8 mouse cellular contexts compared by ENCODE assay signal in genomic region chr7:142284023-142284591, GRCm38 (mm10). TPM values are rescaled to one million over a fixed set of nuclear protein-coding genes. Genes with fewer than 3 reads are reported as not detected.
DNase-seq lines count a peak whose midpoint lies in the region; ATAC-seq and TF ChIP-seq lines count a peak whose summit lies in the region.

No protein-coding gene starts in this region.

- peak; percentile 36; the same call in 1 of the 2 replicates for TF ChIP-seq CTCF in hindbrain, postnatal 0 days (IDR thresholded peaks at IDR 0.05; ENCODE audit: low read depth)

- H3K9ac ChIP-seq in hindbrain, postnatal 0 days (replicated peaks; ENCODE audit: low read length) = peak overlapping the region; percentile 22

- peak overlapping the region; percentile 78 for H3K4me2 ChIP-seq in hindbrain, postnatal 0 days (ENCODE audit: low read depth, low read length)

- peak; percentile 77 for ATAC-seq in hindbrain, postnatal 0 days
- peak; percentile 82 for ATAC-seq in megakaryocyte progenitor cell, adult 5-6 weeks (replicated peaks; ENCODE audit: poor library complexity)

- whole genome bisulfite sequencing in hindbrain, postnatal 0 days = under 1% methylated on average over 38 of the region's 38 CpGs

- no peaks in the 10 kb centered on the region for H3K9me3 ChIP-seq in hindbrain, postnatal 0 days (ENCODE audit: low read length)

- H3K4me3 ChIP-seq in hindbrain, postnatal 0 days (ENCODE audit: low read length) = peak overlapping the region; percentile 52

- H3K27ac ChIP-seq in hindbrain, postnatal 0 days = peak overlapping the region; percentile 62

- intact Hi-C loops in left cerebral cortex, postnatal 14 days (cut with DNase I) = loop anchor here (10.0 kb wide), 1 partner anchor 219 kb away; the partner anchor contains the start of gene Mob2

- no peaks in the 10 kb centered on the region for H3K4me1 ChIP-seq in hindbrain, postnatal 0 days (ENCODE audit: insufficient read depth, low read length)

- H3K27me3 ChIP-seq in hindbrain, postnatal 0 days (ENCODE audit: insufficient read depth, low read length) = no peaks in the 10 kb centered on the region

- peak; percentile 3 for DNase-seq in adipocyte (ENCODE audit: low spot score)
- DNase-seq in cerebellum, postnatal 36 days = peak; percentile 56 to 57
- peak; percentile 23 to 33 for DNase-seq in gastrocnemius, adult 8-10 months (ENCODE audit: low spot score in 2 of 2)
- peak; percentile 63 for DNase-seq in hindbrain, postnatal 0 days (ENCODE audit: low spot score)
- DNase-seq in left cerebral cortex, postnatal 14 days (ENCODE audit: low spot score in 2 of 2) = peak; percentile 15 to 44
- peak; percentile 56 to 58 for DNase-seq in right cerebral cortex, postnatal 10 days (ENCODE audit: low spot score in 2 of 2)
- DNase-seq in urinary bladder, postnatal 4 days (ENCODE audit: low spot score in 2 of 2) = peak; percentile 57 to 73

- H3K36me3 ChIP-seq in hindbrain, postnatal 0 days (ENCODE audit: insufficient read depth, low read length) = no peaks in the 10 kb centered on the region

RNA-seq across cellular contexts. Expression of gene Gm4559, which starts 9.9 kb away (rescaled TPM):
- not detected for total RNA-seq in gastrocnemius, adult 8-10 months (2022)
- total RNA-seq in hindbrain, postnatal 0 days (2014; rRNA removed) = not detected in 2 replicates
- polyA plus RNA-seq in hindbrain, postnatal 0 days (2015; fragmentation: Nextera tagmentation; extraction: Ambion mirVana) = not detected in 2 replicates
- total RNA-seq in left cerebral cortex, postnatal 14 days (2021) = not detected
- not detected in 2 replicates for total RNA-seq in megakaryocyte progenitor cell, adult 5-6 weeks (2015)
- total RNA-seq in megakaryocyte progenitor cell, adult 5-6 weeks (2017) = not detected in 2 replicates

RNA-seq across cellular contexts. Expression of gene Krtap5-1, which starts 12.8 kb away (rescaled TPM):
- total RNA-seq in gastrocnemius, adult 8-10 months (2022) = not detected
- total RNA-seq in hindbrain, postnatal 0 days (2014; rRNA removed) = not detected in 2 replicates
- not detected in 2 replicates for polyA plus RNA-seq in hindbrain, postnatal 0 days (2015; fragmentation: Nextera tagmentation; extraction: Ambion mirVana)
- not detected for total RNA-seq in left cerebral cortex, postnatal 14 days (2021)
- total RNA-seq in megakaryocyte progenitor cell, adult 5-6 weeks (2015) = not detected in 2 replicates
- not detected in 2 replicates for total RNA-seq in megakaryocyte progenitor cell, adult 5-6 weeks (2017)

RNA-seq across cellular contexts. Expression of gene Krtap5-4, which starts 19.2 kb away (rescaled TPM):
- not detected for total RNA-seq in gastrocnemius, adult 8-10 months (2022)
- total RNA-seq in hindbrain, postnatal 0 days (2014; rRNA removed) = not detected in 2 replicates
- polyA plus RNA-seq in hindbrain, postnatal 0 days (2015; fragmentation: Nextera tagmentation; extraction: Ambion mirVana) = not detected in 2 replicates
- total RNA-seq in left cerebral cortex, postnatal 14 days (2021) = not detected
- not detected in 2 replicates for total RNA-seq in megakaryocyte progenitor cell, adult 5-6 weeks (2015)
- not detected in 2 replicates for total RNA-seq in megakaryocyte progenitor cell, adult 5-6 weeks (2017)

RNA-seq across cellular contexts. Expression of gene Gm2431, which starts 26.0 kb away (rescaled TPM):
- total RNA-seq in gastrocnemius, adult 8-10 months (2022) = not detected
- not detected in 2 replicates for total RNA-seq in hindbrain, postnatal 0 days (2014; rRNA removed)
- polyA plus RNA-seq in hindbrain, postnatal 0 days (2015; fragmentation: Nextera tagmentation; extraction: Ambion mirVana) = not detected in 2 replicates
- not detected for total RNA-seq in left cerebral cortex, postnatal 14 days (2021)
- total RNA-seq in megakaryocyte progenitor cell, adult 5-6 weeks (2015) = not detected in 2 replicates
- total RNA-seq in megakaryocyte progenitor cell, adult 5-6 weeks (2017) = not detected in 2 replicates

RNA-seq across cellular contexts. Expression of gene Gm40460, which starts 43.2 kb away (rescaled TPM):
- not detected for total RNA-seq in gastrocnemius, adult 8-10 months (2022)
- not detected in 2 replicates for total RNA-seq in hindbrain, postnatal 0 days (2014; rRNA removed)
- polyA plus RNA-seq in hindbrain, postnatal 0 days (2015; fragmentation: Nextera tagmentation; extraction: Ambion mirVana) = not detected in 2 replicates
- total RNA-seq in left cerebral cortex, postnatal 14 days (2021) = not detected
- total RNA-seq in megakaryocyte progenitor cell, adult 5-6 weeks (2015) = not detected in 2 replicates
- not detected in 2 replicates for total RNA-seq in megakaryocyte progenitor cell, adult 5-6 weeks (2017)

Comparison
In these comparisons a context has a peak if more than half of its experiments do, and no peak if none do; other contexts are left out.
1. Peak in every context shown above with its lines: DNase-seq, ATAC-seq, H3K4me3 ChIP-seq and H3K27ac ChIP-seq.
2. DNase-seq: peak in every context shown above with its lines; median percentile 65 in urinary bladder, postnatal 4 days; 63 in hindbrain, postnatal 0 days; 57 in right cerebral cortex, postnatal 10 days; 56 in cerebellum, postnatal 36 days; 30 in left cerebral cortex, postnatal 14 days; 28 in gastrocnemius, adult 8-10 months; 3 in adipocyte.